Mouse (Mus musculus) adrenal gland, postnatal 10 days (tissue): Measurements from ENCODE around the gene Igf2bp1. TPM values are rescaled to one million over a fixed set of nuclear protein-coding genes. Genes with fewer than 3 reads are reported as not detected.
"Not testable (repeated sequence)": the region's sequence is repeated elsewhere in the genome, so short reads cannot be mapped to it uniquely, and the experiment has no call there.

Experiments used
- DNase-seq: peaks from one replicate; pipeline ENCODE4 v3.0.0; 2021; ENCODE audit warnings: mixed read lengths
- total RNA-seq, 2 experiments: library from RNA; stranded (reverse); gene quantifications; 2 replicates each; pipeline ENCODE4 v1.2.3; 2021

Igf2bp1 gene
- total RNA-seq, 2 experiments from 2014 or later, result 4.3 to 6.4 TPM

DNA sequence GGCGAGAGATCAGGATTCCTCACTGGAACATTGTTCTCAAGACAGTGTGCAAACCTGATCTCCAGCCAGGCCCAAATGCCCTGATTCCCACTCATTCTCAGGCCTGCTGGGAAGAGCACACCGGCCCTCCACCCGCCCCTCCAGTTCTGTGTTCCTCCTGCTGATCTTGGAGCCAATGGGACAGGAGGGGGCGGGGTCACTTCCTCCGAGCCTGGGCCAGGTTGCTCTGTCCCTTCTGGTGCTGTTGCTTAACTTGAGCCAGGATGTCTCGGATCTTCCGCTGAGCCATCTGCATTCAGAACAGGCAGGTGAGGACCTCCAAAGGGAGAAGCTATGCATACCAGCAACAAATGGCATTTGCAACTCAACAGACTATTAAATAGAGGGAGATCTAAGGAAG, 42.4 kb downstream of the Igf2bp1 start:
- DNase-seq, result no peak

DNA sequence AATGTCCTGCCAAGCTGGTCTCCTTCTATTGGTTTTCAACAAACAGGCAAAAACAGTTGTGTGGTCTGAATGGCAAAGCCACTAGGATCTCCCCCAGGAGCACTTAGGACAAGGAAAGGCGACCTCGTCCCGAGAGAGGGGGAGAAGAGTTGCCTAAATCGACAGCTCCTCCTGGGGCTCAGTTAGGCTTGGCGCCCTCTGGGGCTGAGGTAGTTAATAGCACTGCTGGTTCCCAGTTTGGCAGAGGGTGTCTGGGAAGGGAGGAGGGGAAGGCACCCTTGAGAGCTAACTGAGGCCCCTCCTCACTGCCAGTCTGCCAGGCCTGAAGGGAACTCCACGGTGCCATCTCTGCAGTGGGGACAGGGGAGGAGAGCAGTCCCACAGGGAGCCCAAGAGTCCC, 46.6 kb downstream of the Igf2bp1 start:
- peak; percentile 18 for DNase-seq

DNA sequence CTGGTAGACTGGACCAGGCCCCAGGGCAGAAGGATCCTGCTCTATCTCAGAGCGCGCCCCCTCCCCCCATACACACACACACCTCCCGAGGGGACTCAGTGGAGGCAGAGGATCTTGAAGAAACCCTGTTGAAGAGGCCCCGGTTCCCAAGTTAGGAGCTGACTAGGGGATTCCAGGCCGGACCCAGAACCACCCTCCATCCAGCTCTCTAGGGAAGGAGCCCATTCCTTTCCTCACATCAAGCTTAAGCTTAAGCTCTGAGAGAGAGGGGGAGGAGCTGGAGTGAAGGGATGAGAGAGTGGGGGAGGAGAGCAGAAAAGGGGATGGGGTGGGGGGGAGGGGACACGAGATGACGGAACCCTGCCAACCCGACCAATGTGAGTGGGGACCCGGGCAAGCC, 47.5 kb downstream of the Igf2bp1 start:
- no peak for DNase-seq

DNA sequence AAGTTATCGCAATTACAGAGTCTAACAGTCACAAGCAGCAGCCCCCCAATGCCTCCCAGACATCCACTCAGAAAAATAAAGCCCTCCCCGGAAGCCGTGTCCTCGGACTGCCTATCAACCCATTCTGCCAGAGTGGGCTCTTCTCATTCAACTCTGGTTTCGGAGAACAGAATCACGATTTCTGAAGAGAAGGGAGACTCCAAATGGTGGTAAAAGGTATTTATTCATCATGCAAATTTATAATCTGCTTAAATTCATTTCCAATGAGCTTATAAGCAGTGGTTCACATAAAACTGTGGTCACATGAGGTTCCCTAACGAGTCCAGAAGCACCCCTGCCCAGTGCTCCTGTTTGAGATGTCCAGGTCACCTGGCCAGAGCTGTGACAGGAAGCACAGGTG, 48.3 kb downstream of the Igf2bp1 start:
- DNase-seq, result no peak

DNA sequence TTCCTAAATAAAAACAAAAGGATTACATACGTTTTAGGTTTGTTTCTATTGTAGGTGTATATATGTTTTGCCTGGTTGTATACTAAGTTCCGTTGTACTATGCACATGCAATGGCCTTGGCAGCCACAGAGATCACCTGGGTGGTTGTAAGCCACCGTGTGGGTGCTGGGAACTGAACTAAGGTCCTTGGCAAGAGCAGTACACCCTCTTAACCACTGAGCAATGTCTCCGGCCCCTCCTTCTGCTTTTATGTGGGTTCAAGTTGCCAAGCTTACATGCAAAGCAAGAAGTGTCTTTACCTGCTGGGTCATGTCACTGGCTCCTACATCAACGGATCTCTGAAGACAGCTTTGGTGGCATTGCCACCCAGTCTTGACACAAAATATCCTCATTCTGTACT, 52.4 kb downstream of the Igf2bp1 start:
- no peak for DNase-seq

DNA sequence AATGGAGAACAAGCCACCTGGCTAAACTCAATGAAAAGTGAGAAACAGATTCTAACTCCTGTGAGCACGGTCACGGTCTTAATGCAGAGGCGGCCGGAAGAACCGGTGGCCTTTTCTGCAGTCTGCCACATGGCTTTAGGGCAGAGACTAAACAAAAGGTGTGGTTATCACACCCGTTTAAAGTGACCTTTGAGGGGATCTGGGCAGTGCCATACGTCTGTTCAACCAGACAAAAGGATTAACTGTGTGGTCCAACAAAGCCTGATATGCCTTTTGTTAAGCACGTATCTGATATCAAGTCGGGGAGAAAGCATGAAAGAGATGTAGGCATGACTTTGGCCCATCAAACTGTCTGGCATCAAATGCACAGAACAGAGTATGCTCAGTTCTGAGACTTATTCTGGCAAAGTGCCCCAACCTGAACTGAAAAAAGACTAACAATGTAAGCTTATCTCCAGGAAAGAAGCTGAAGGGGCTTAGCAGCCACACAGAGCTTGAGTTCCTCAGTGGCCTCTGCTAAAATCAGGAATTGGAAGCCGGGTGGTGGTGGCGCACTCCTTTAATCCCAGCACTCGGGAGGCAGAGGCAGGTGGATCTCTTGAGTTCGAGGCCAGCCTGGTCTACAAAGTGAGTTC, 59.8 kb downstream of the Igf2bp1 start:
- no peak for DNase-seq

DNA sequence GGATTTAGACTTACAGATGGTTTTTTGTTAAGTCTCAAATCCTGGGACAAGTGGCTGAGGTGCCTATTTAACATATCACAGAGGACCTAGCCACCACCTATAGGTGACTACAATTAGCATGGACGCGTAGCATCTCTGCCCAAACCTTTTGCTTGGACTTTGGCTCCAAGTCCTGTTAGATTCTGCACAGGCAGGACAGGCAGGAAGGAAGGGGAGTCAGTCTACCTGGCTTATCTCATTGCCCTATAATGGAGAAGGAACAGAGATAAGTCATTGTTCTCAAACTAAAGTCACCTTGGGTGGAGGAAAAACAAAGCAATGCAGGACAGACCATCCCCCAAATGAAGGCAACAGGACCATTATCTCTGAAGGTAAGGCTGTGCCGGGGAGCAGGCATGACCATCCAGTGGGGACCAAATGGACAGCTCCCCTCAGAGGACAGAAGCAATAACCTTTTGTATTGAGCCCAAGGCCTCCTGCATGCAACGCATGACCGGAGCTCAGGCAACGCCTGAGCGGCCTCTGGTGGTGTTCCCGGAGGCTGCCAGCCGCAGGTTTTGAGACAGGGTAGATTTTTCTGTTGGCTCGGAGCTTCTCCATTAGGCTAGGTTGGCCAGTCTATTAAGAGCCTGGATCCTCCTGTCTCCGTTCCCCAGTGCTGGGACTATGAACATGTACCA, 65.8 kb downstream of the Igf2bp1 start:
- peak; percentile 40 for DNase-seq

DNA sequence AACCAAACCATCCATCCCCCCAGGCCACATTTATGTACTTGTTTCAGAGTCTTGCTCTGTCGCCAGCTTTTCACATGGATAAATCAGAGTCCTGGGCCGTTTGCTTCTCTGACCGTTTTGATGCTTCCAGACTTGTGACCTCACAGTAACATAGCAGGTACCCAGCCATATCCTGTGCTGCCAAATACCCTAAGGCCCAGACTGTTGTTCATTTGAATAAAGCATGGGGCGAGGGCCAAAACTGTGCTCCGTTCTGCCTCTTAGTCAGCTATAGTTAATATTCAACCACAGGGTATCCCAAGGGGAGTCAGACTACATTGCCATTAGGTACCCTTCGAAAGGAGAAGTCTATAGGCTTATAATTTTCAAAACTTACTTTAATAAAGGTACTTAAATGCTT, 69.3 kb downstream of the Igf2bp1 start:
- no peak for DNase-seq

DNA sequence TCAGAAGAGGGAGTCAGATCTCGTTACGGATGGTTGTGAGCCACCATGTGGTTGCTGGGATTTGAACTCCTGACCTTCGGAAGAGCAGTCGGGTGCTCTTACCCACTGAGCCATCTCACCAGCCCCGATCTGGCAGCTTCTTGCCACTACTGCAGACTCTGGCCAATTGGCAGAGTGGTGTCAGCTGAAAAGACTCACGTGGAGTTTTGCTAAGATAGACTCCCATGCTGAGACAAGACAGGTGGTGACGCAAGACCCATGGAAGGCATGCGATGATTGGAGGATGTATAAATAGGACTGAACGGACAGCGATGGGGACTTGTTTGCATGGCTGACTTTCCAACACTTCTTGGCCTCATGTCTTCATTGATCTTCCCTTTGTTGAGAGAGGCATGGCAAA, 73.6 kb downstream of the Igf2bp1 start:
- DNase-seq, result not testable (repeated sequence)

DNA sequence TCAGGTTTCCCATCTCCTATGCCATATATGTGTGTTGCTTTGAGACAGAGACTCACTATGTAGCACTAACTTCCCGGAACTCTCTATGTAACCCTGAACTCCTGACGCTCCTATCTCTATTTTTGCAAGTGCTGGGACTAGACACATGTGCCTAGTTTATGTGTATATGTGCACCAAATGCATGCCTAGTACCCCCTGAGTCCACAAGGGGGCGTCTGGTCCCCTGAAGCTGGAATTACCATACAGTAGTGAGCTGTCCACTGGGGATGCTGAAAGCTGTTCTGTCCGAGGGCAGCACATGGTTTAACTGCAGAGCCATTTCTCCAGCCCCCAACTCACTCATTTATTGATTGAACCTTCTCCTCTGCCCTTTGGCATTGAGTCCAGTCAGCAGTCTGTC, 79.3 kb downstream of the Igf2bp1 start:
- DNase-seq, result no peak

DNA sequence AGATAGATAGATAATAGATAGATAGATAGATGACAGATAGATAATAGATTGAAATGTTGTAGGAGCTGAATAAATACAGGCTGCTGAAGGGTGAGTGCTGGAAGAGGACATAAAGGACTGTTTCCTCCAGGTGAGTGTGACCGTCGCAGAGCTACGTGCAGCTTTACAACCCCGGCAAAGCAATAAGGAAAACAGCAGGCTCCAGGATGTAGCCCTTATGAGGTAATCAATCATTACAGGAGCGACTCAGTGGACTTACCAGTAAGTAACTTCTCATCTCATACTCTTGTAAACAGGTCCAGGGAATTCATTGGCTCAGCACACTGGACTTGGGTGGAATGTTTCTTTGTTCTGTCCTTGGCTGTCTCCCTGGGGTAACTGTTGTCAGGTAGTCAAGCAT, 79.8 kb downstream of the Igf2bp1 start:
- DNase-seq, result no peak

DNA sequence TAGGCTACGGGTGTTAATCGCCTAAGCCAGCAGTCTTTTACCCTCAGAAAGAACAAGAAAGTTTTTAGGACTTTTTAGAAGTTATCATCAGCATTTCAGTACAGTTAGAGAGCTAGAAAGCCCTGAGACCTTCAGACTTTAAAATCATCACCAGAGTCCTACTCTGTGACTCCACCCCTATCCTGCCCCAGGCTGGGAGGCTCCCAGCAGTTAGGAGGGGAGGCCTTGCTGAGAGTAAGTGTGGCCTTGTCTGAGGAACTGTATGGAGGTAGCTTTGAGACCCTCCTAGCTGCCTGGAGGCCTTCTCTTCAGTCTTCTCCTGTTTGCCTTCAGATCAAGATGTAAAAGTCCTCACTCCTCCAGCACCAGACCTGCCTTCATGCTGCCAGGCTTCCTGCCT, 81.5 kb downstream of the Igf2bp1 start:
- DNase-seq, result no peak

DNA sequence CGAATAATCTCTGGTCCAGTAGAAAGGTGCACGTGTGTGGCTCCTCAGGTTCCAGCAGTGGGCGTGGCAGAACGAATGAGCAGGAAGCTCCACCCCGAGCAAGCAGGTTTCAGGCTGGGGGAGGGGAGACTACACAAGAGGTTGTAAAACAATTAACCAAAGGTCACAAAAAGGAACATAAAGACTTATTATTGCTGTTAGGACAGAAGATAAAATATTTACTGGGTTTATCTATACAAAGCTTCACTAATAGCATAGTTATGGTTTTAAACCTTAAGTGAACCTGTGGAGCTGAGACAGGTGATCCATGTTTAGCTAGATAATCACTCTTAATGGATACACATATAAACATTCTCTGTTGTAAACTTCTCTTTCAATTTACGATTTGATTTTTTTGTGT, 82.3 kb downstream of the Igf2bp1 start:
- DNase-seq, result not testable (repeated sequence)

DNA sequence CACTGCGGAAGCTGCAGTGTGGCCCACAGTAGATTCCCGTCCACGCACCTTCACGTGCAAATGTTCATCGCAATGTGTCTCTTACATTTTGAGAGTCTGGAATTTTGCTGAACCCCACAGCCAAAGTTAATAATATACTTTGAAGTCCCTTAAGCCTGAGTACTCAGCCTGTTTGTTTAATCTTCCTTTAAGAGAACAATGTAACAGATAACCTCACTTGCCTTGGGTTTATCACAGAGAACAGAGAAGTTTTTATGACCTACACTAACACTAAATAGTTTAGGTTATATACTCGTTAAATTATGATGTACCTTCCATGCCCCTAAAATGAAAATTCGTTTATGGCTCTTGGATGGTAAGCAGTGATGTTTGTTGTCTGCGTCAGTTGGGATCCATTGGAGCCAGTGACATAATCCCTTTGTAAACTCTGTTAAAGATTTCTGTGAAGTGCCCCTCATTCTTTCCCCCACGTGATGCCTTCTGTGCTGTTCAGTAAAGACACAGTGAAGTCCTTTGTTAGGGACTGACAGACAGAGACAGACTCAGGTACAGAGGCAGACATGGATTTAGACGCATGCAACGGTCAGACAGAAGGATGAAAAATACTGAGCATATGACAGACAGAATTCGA, 83.6 kb downstream of the Igf2bp1 start:
- DNase-seq, result no peak

DNA sequence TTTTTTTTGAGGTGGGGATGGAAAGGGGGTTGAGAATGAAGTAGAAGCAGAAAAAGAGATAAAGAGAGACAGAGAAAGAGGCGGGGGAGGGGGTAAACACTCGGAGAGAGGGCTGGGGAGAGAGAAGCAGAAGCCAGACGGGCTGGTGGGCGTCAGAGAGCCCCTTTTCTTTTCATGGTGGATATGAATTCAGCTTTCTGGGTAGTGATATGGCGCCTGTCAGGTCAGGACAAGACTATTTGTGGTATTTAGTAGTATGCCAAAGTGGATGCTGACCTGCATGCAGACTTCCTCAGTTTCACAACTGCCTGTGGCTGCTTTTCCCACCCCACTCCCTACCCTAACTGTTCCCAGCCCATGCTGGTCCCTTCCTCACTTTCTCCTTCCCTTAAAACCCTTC, 89.3 kb downstream of the Igf2bp1 start:
- DNase-seq, result no peak

DNA sequence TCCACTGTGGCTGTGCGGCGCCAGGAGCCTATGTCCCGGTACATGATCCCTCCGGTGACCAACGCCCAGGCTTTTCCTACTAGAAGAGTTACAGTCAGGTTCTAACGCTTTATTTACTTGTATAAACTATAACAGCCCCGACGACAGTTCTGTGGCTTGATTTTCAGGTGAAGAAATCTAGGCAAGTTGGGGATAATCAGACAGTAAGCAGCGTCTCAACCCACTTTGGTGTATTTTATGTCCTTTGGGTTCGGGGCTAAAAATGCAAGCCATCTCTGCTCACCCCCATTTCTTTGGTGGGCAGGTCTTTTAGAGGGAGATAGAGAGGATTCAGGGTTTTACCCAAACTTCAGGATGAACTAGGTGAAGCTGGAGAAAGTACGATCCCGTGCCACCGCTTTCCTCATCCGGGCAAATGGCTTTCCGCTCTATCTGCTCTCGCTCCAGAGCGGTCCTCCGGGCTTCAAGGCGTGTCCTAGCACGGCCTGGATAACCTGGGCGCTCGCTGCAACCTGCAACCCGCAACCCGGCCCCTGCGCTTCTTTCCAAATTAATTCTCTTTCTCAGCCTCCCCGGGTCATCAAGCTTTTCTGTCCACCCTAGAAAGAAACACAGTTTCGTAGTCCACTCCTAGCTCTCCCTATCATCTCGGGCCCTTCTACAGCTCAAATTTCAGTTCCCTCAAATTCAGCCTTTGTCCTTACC, 90.6 kb downstream of the Igf2bp1 start:
- DNase-seq, result peak; percentile 14

DNA sequence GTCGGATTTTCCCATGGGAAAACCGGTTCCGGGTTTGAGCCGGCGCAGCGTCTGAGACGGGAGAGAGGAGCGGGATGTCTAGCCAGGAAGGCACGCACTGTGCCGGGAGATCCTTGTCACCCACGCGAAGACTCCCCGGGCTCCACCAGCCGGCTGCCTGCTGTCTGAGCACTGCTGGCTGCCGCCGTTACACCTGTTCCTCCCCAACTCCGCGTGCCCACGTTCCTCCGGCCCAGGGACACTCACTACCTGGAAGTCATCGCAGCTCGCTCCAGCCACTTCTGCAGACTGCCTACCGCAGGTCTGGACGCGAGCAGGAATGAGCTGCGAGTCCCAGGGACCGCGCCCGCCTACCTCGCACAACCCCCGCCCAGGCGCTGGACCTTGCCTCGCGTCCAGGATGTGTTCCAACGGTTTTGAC, 91.2 kb downstream of the Igf2bp1 start, which contains the start of gene B4galnt2:
Gene B4galnt2, minus strand, starts transcription at position 321 of the 421 bp plus-strand sequence.
- DNase-seq, result peak; percentile 17

DNA sequence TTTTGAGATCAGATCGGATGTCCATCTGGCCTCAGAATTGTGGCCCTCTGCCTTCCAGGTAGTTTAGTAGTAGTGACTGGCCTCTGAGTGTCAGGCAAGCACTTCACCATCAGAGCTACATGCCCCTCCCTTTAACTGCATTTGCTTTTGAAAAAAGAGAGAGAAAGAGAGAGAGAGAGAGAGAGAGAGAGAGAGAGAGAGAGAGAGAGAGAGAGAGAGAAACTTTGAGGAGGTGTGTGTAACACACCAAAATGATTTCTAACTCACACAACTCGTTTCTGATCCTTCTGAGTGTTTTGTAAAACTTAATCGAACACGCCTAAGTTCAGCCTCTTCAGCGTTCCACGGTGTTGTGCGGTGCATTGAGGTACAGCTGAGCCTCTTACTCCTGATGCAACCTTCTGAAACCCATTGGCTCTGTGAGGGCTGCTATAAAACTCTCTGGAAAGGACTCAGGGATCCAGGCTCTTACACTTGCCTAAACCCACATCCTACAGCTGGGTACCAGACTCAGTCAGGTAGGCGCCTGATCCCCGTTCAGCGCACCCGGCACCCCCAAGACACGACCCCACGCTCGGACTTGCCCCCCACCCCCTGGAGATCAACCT, 91.7 kb downstream of the Igf2bp1 start:
- no peak for DNase-seq

DNA sequence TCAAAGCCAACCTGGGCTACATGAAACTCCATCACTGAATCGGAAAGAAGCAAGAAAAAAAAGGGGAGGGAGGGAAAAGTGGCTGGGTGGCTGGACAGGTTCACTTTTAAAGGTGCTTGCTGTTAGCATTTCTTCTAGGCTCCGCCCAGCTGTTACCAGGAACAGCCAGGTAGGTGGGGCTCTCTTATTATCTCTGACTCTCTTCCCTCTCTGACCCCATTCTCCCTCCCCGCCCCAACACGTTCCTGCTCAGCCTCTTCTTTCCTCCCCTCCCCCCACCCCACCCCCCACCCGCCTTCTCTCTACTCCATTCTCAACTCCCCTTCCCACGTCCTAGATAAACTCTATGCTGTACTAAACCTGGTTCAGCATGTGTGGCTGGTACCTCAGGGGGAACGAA, 94.2 kb downstream of the Igf2bp1 start:
- no peak for DNase-seq

DNA sequence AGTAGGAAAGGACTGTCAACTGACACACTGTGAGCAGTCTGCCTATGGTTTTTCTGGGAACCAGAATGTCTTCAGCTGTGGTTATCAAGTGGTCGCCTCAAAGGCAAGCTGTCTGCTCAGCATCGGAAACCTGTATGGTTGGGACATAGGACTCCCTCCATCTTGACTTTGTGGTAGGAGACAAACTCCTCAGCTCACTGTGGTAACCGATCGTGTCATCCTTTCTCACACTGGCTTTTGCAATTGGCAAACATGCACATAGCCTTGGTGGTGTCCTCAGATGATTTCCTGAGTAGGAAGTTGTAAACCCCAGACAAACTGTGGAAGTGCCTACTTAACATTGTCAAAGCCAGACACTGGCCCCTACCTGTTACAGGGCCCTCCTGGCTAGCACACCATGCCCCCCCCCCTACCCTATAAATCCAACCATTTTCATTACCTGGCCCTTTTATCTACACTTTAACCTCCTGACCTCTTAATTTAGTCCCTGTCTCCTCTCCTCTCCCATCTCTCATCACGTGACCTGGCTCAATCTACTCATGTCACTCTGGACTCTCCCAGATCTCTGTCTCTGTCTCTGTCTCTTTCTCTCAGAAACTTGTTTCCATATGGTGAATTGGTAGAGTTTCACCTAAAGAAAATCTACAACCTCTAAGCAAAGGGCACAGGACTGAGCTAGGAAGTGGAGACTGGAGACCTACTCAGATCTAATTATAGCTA, 97.8 kb downstream of the Igf2bp1 start:
- DNase-seq, result no peak
